Mouse (Mus musculus) kidney, embryonic 15.5 days (tissue): ENCODE measurements around the gene Orai2. TPM values are rescaled to one million over a fixed set of nuclear protein-coding genes. Genes with fewer than 3 reads are reported as not detected.

Experiments
- ATAC-seq: fragments of 200-750 bp; cut with Nextera tagmentation; replicated peaks from 2 replicates; pipeline ENCODE4 v1.8.0; 2017; ENCODE audit warnings: moderate TSS enrichment; ENCODE audit not compliant: low FRiP score
- H3K27ac ChIP-seq: fragments of 300-500 bp; sonication (generic); 2 replicates; pipeline ENCODE4 v1.5.1; 2015; ENCODE audit warnings: mild to moderate bottlenecking, inconsistent platforms
- H3K27me3 ChIP-seq: fragments of 300-500 bp; sonication (generic); 2 replicates; pipeline ENCODE4 v1.6.1; 2015; ENCODE audit warnings: inconsistent platforms
- H3K36me3 ChIP-seq: fragments of 300-500 bp; sonication (generic); 2 replicates; pipeline ENCODE4 v1.6.1; 2015; ENCODE audit warnings: inconsistent platforms
- H3K4me1 ChIP-seq: fragments of 300-500 bp; sonication (generic); 2 replicates; pipeline ENCODE4 v1.6.1; 2015; ENCODE audit warnings: inconsistent platforms
- H3K4me2 ChIP-seq: fragments of 300-500 bp; sonication (generic); 2 replicates; pipeline ENCODE4 v1.6.1; 2015; ENCODE audit warnings: moderate library complexity, mild to moderate bottlenecking, inconsistent platforms
- H3K4me3 ChIP-seq: fragments of 300-500 bp; sonication (generic); replicated peaks from 2 replicates; pipeline ENCODE4 v1.5.1; 2015; ENCODE audit warnings: mild to moderate bottlenecking, inconsistent platforms
- H3K9ac ChIP-seq: fragments of 300-500 bp; sonication (generic); 2 replicates; pipeline ENCODE4 v1.6.1; 2015; ENCODE audit warnings: mild to moderate bottlenecking, inconsistent platforms
- H3K9me3 ChIP-seq: fragments of 300-500 bp; sonication (generic); replicated peaks from 2 replicates; pipeline ENCODE4 v1.6.1; 2016; ENCODE audit warnings: inconsistent platforms
- WGBS: fragments of 180-500 bp; shearing (Covaris S2); methylation state at CpG from one replicate; pipeline ENCODE4 v1.1.7; 2015; ENCODE audit warnings: mixed read lengths; 5-methylcytosine and 5-hydroxymethylcytosine counted together
- polyA plus RNA-seq: library from polyadenylated mRNA; unstranded; fragments of >200 nt; fragmentation: Nextera tagmentation; extraction: Ambion mirVana; gene quantifications from 2 replicates; pipeline ENCODE4 v1.2.1, GENCODE M21; 2015

Gene Orai2
- polyA plus RNA-seq, 1 experiment from 2014 or later: 6.3 TPM

DNA sequence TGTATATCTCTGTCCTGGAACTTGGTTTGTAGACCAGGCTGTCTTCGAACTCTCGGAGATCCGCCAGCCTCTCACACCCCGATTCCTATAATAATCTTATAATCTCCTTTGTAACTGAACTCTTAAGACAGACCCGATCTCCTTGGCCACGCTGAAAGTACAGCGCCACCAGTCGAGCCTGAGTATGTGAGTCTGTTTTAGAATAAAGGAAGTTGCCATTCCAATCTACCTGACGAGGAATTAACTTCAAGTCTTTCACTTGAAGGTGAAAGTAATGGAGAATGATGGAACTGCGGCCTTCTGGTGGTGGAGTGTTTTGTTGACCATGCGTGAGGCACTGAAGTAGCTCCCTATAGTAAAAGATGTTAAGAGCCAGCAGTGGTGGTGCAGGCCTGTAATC is 29.0 kb upstream of the Orai2 start:
- Histone ChIP-seq H3K4me1 (peaks cover 15% of the 10 kb centered on the region), H3K27ac (peak overlapping the region; percentile 88), H3K27me3 (no peaks in the 10 kb centered on the region), H3K4me2 (peak overlapping the region; percentile 82), H3K9ac (peak overlapping the region; percentile 21; the same call in 1 of the 2 replicates), H3K36me3 (peaks cover 27% of the 10 kb centered on the region), H3K4me3 (peak overlapping the region; percentile 93), H3K9me3 (no peaks in the 10 kb centered on the region; the same call in 1 of the 2 replicates)
- 26% methylated on average over 11 of the region's 11 CpGs for WGBS
- ATAC-seq: no peak

DNA sequence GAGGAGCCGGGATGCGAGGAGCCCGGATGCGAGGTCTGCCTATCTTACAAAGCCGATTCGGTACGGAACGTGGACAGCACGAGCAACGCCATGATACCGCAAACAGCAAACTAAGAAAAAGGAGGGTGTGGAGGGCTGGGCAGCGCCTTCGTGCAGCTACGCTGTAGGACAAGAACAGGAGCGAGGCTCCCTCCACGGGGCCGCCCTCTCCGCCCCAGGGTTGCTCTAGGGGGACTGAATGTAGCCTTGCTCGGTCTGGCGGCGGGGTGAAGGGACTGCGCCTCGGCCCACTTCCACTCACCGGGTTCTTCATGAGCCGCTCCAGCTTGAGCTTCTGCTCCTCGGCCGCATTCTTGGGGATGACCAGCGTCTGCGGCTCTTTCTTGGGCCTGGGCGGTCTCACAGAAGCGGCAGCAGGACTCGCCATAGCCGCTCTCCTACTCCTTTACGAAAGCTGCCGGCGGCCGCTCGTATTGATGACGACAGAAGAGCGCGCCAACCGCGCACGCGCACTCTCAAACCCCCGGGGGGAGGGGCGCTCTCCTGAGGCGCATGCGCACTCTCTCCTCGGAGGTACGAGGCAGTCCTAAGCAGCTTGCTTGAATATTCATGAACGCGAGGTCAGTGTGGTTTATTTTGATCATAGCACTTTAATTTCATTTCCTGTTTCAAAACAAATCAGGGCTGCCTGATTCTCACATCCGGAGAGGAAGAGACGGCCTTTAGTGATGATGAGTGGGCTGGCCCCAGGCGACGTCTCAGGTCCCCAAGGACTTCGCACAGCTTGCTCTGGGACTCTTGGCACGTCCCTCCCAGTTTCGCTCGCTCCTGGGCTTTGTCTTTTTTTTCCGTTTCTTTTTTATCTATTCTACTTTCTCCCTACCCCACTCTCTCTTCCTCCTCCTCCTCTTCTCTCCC is 28.2 kb upstream of the Orai2 start, which contains the start of gene Prkrip1:
TSS of gene Prkrip1 (minus strand) at position 490 of the 918 bp plus-strand sequence.
- Histone ChIP-seq H3K27ac (peak within 1 kb of the TSS; percentile 88), H3K27me3 (no peaks in the 10 kb centered on the region), H3K9me3 (no peaks in the 10 kb centered on the region; the same call in 1 of the 2 replicates), H3K4me1 (peaks cover 15% of the 10 kb centered on the region), H3K4me3 (peak within 1 kb of the TSS; percentile 93), H3K4me2 (peak within 1 kb of the TSS; percentile 82), H3K9ac (peak within 1 kb of the TSS; percentile 91), H3K36me3 (peaks cover 35% of the 10 kb centered on the region)
- ATAC-seq: peak; percentile 89
- under 1% methylated on average over 62 of the region's 62 CpGs for WGBS

DNA sequence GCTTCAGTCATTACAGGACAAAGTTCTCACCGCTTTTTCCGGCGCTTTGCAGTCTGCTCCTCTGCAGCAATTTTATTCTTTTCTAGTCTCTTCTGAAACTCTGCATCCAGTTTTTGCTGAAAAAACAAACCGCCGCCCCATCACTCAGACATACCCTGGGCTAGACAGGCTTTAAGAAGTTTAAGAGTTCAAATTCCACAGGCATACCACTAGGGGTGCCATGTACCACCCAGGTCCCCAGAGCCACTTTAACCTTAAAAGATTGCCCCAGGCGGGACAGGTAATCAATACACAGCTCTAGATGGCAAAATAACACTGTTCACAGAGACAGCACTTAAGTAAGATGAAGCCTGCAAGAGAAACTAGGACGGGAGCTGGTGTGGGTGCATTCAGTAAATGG is 21.4 kb upstream of the Orai2 start:
- WGBS: 88% methylated on average over 7 of the region's 7 CpGs
- H3K27me3 ChIP-seq: no peaks in the 10 kb centered on the region
- no peak for ATAC-seq
- H3K9ac ChIP-seq: no peak overlapping the region
- H3K4me3 ChIP-seq: no peak overlapping the region
- peaks cover 96% of the 10 kb centered on the region for H3K36me3 ChIP-seq
- H3K27ac ChIP-seq: no peak overlapping the region
- no peaks in the 10 kb centered on the region for H3K4me1 ChIP-seq
- no peaks in the 10 kb centered on the region for H3K9me3 ChIP-seq
- no peak overlapping the region for H3K4me2 ChIP-seq

DNA sequence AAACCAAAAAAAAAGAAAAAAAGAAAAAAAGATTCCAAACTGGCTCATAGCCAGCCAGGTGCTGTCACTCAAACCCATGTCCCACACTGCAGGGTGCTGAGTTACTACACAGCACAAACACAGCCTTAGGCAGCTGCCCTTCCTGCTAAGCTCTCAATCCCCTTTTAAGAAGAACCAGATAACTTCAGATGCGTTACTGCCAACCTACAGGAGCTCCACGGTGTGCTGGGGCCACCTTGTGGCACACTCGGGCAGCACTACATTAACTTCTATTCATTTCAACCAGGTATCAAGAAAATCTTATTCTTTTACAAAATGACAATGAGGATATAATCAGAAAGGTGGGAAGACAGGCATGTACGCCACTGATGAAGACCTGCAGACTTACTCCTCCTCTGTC is 16.2 kb upstream of the Orai2 start:
- H3K9me3 ChIP-seq: no peaks in the 10 kb centered on the region
- H3K4me1 ChIP-seq: no peaks in the 10 kb centered on the region
- H3K9ac ChIP-seq: no peak overlapping the region
- ATAC-seq: no peak
- H3K4me2 ChIP-seq: no peak overlapping the region
- no peaks in the 10 kb centered on the region for H3K27me3 ChIP-seq
- 39% methylated on average over 4 of the region's 4 CpGs for WGBS
- H3K27ac ChIP-seq: no peak overlapping the region
- peaks cover 92% of the 10 kb centered on the region for H3K36me3 ChIP-seq
- no peak overlapping the region for H3K4me3 ChIP-seq

DNA sequence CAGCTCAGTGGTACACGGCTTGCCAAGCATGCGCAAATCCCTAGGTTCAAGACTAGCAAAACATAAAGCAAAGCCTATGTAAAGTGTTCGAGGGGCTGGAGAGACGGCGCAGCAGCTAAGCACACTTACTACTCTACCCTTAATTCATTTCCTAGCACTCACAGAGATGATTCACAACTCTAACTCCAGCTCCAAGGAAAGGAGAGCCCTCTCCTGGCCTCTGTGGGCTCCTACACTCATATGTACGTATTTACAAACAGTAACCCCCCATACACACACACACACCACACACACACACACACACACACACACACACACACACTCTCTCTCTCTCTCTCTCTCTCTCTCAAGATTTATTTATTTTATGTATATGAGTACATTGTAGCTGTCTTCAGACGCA is 13.3 kb upstream of the Orai2 start:
- Histone ChIP-seq H3K9me3 (no peaks in the 10 kb centered on the region), H3K36me3 (peaks cover 93% of the 10 kb centered on the region), H3K4me1 (0 out of 2 replicates have a peak, but pooled peaks cover 3% of the 10 kb centered on the region), H3K9ac (no peak overlapping the region), H3K4me2 (no peak overlapping the region), H3K4me3 (no peak overlapping the region), H3K27me3 (no peaks in the 10 kb centered on the region), H3K27ac (no peak overlapping the region)
- WGBS: 90% methylated on average over 7 of the region's 7 CpGs
- no peak for ATAC-seq

DNA sequence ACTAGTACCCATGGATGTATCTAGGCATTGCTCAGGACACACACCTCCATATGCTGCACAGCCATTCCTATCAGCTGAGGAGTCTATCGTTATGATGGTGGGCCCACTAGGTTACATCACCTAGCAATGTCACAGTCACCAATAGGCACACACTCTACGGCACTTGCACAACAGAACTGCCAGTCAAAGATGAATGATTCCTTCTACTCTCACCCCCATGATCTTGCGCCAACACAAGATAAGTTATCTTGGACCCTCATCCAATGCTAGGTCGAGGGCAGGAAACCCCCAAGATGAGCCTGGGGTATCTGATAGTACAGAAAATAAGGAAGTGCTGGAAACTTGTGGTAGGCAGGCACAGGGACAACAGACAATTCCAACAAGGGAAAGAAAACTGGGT is 12.3 kb upstream of the Orai2 start:
- Histone ChIP-seq H3K4me3 (no peak overlapping the region), H3K36me3 (peaks cover 93% of the 10 kb centered on the region), H3K4me2 (no peak overlapping the region), H3K27me3 (no peaks in the 10 kb centered on the region), H3K27ac (no peak overlapping the region), H3K9me3 (no peaks in the 10 kb centered on the region), H3K9ac (no peak overlapping the region), H3K4me1 (0 out of 2 replicates have a peak, but pooled peaks cover 3% of the 10 kb centered on the region)
- 90% methylated on average over 4 of the region's 4 CpGs for WGBS
- ATAC-seq: no peak

DNA sequence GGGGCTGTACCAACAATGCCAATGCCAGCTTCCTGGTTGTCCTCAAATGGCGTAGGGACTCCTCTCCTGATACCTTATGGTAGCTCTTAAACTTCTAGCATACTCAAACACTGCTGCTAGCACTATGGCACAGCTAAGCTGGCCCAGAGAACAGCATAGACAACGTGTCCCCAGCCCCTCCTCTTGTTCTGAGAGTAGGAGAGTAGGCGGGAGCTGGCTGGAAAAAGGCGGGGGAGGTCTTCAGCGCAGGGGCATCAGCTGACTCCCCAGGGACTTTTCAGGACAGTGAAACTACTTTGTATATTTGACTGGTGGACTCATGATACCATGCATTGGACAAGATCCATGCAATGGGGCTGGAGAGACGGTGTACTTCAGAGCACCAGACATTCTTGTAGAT is 11.5 kb upstream of the Orai2 start:
- H3K27ac ChIP-seq: no peak overlapping the region
- 90% methylated on average over 6 of the region's 6 CpGs for WGBS
- ATAC-seq: no peak
- H3K4me2 ChIP-seq: no peak overlapping the region
- H3K4me3 ChIP-seq: no peak overlapping the region
- no peaks in the 10 kb centered on the region for H3K9me3 ChIP-seq
- 0 out of 2 replicates have a peak, but pooled peaks cover 3% of the 10 kb centered on the region for H3K4me1 ChIP-seq
- no peaks in the 10 kb centered on the region for H3K27me3 ChIP-seq
- H3K36me3 ChIP-seq: peaks cover 90% of the 10 kb centered on the region
- no peak overlapping the region for H3K9ac ChIP-seq

DNA sequence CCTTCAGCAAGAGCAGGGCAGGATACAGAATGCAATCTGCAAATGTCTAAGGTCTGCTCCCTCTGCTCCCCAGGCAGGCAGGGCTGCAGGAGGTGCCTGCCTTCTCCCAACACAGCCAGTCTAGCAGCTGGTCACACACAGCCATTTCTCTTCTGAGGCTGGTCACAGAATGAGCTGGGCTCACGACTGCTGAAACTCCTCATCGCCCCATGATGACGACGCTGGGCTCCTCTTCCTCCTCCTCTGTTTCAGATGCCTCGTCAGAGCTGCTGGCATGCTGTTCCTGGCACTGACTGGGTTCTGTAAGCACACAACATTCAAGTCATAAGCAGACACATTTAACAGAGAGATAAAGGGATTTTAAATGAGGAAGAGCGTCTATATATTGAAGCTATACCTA is 10.7 kb upstream of the Orai2 start:
- Histone ChIP-seq H3K4me3 (no peak overlapping the region), H3K27ac (no peak overlapping the region), H3K9me3 (no peaks in the 10 kb centered on the region), H3K27me3 (no peaks in the 10 kb centered on the region), H3K4me1 (0 out of 2 replicates have a peak, but pooled peaks cover 3% of the 10 kb centered on the region), H3K9ac (no peak overlapping the region), H3K4me2 (no peak overlapping the region), H3K36me3 (peaks cover 85% of the 10 kb centered on the region)
- ATAC-seq: no peak
- WGBS: 91% methylated on average over 6 of the region's 6 CpGs

DNA sequence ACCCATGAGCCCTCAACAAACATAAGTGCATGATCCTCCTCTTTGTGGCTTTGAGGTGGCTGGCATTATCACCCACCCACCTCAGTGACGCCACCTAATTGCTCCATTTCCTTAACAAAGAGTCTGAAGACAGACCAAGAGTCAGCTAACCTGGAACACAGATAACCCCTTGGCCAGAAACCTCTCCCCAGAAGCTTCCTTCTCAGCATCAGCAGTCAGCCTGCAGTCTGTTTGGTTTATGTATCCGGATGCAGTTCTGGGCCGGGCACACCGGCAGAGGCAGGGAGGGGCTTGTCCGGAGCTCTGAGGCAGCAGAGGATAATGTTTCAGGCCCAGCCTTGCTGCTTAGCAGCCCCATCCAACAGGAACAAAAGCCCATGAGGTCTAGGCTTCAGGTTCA is 9.1 kb upstream of the Orai2 start:
- WGBS: 46% methylated on average over 5 of the region's 5 CpGs
- Histone ChIP-seq H3K36me3 (peaks cover 69% of the 10 kb centered on the region), H3K9ac (no peak overlapping the region)

DNA sequence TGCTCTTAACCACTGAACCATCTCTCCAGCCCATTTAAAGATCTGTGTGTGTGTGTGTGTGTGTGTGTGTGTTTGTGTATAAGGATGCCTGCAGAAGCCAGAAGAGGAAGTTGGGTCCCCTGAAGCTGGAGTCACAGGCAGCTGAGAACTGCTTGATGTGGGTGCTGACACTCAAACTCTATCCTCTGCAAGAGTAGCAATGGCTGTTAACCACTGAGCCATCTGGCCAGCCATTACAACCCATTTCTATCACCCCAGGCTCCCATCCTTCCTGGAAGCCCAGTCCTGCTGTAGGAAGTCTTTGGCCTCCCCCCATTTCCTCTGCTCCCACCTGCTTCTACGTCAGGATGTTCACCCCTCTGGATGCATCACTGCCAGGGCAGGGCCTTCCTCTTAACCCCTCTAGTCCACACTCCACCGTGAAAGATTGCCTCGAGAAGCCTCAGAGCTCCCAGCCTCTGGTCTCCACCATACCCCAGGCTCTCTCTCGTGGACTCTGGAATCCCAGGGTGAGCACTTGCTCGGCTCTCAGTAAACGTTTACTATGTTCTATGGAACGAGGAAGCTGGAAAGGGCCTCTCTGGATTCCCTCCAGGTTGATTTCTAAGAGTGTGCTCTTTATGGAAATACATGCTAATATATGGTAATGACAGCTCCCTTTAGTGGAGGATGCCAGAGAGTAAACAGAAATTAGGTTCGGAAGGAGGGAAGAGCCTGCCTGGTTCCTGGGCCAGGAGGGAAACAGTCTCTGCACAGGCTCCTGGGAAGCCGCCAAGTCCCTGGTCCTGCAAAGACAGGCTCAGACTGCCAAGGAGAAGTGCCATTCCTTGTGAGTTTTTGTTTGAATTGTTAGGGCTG is 3.3 kb upstream of the Orai2 start:
- peaks cover 22% of the 10 kb centered on the region for H3K4me1 ChIP-seq
- no peak overlapping the region for H3K4me3 ChIP-seq
- ATAC-seq: no peak
- H3K4me2 ChIP-seq: no peak overlapping the region
- H3K36me3 ChIP-seq: peaks cover 12% of the 10 kb centered on the region
- no peaks in the 10 kb centered on the region for H3K27me3 ChIP-seq
- WGBS: 49% methylated on average over 9 of the region's 9 CpGs
- no peak overlapping the region for H3K9ac ChIP-seq
- H3K9me3 ChIP-seq: no peaks in the 10 kb centered on the region
- H3K27ac ChIP-seq: no peak overlapping the region

More for the DNA sequence above, 9.1 kb upstream of the Orai2 start:
- no peak overlapping the region for H3K4me3 ChIP-seq
- H3K4me1 ChIP-seq: 0 out of 2 replicates have a peak, but pooled peaks cover 3% of the 10 kb centered on the region
- 0 out of 2 replicates have a peak overlapping the region, but pooled peaks have one; percentile 6 for H3K27ac ChIP-seq
- H3K27me3 ChIP-seq: no peaks in the 10 kb centered on the region
- no peaks in the 10 kb centered on the region for H3K9me3 ChIP-seq
- no peak for ATAC-seq
- H3K4me2 ChIP-seq: no peak overlapping the region

DNA sequence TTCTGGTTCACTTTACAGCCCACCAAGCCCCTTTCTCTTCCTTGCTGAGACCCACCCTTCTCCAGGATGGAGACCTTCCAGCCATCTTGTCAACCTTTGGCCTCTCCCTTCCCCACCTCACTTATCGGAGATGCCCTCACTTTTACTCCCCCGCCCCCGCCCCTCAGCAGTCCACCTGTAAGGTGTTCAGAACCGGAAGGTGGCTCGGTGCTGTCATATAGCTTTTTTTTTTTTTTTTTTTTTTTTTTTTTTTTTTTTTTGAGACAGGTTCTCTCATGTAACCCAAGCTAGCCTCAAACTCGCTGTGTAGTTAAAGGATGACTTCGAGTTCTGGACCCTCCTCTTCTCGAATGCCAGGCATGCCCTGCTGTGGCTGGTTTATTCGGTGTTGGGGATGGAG is 2.4 kb upstream of the Orai2 start:
- ATAC-seq: no peak
- Histone ChIP-seq H3K36me3 (peaks cover 3% of the 10 kb centered on the region; the same call in 1 of the 2 replicates), H3K4me1 (peaks cover 22% of the 10 kb centered on the region), H3K27ac (no peak overlapping the region), H3K27me3 (no peaks in the 10 kb centered on the region), H3K9me3 (0 out of 2 replicates have a peak, but pooled peaks cover 4% of the 10 kb centered on the region), H3K4me3 (no peak overlapping the region), H3K4me2 (no peak overlapping the region), H3K9ac (no peak overlapping the region)
- WGBS: 77% methylated on average over 9 of the region's 9 CpGs
